Mouse (Mus musculus): ENCODE results near the gene Gm42417.

DNA sequence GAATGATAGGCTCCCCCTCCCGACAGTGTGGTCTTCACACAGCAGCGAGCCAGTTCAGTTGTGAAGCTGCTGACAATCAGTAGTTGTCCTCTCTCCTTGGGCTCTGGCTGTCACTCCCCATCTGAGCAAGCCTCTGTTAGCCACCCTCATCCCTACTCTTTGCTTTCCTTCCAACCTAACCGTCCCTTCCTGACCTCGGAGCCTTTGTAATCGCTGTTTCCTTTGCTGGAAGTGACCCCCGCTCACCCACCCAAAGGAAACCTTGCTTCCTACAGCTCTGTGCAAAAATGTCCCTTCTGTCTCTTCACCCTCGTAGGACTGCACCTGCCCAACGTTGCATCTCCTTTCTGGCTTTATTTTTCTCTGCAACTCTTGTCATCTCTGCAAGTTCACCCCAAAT is 43.0 kb upstream of the Gm42417 start:
- no peak for TF ChIP-seq CTCF (IDR thresholded peaks at IDR 0.05; ENCODE audit: low read depth, low read length)
- no peak for TF ChIP-seq EP300 (IDR thresholded peaks at IDR 0.05; ENCODE audit: insufficient read depth, low read depth, low read length)
- no peak for TF ChIP-seq POLR2A (IDR thresholded peaks at IDR 0.05; ENCODE audit: insufficient read depth, low read length)
